ENCODE assay signal across 16 mouse cellular contexts in the genomic region with DNA sequence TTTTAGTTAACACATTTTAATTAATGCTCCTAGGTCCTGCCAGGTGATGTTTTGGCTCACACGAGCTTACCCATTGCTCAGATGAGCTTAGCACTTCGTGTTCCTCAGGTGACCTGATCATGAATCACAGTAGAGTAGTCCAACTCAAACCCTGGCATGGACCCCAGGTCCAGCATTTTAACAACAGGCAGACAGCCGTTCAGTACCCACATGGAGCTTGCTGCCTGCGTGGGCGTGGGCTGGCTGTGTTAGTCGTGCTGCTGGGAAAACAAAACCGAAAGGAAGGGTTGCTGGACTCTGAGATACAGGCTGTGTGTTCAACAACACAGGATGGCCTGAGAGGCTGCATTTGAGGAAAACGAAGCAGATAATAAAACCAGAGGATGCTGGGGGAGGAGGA. TPM values are rescaled to one million over a fixed set of nuclear protein-coding genes. Genes with fewer than 3 reads are reported as not detected.
DNase-seq lines count a peak whose midpoint lies in the region; ATAC-seq lines count a peak whose summit lies in the region.
"Had no signal": no experiment of that assay in that cellular context is flagged by ENCODE, and none has a peak within 500 bp of the region (broad histone marks: within the 10 kb centered on the region; RNA-seq: fewer than 3 reads in every experiment).

No protein-coding gene starts in this region.

- H3K4me3 ChIP-seq in heart, embryonic 11.5 days (ENCODE audit: low read depth, low read length): no peak overlapping the region
- H3K4me3 ChIP-seq: heart, adult 2 months; hindbrain, embryonic 13.5 days; midbrain, embryonic 12.5 days; neural tube, embryonic 13.5 days had no signal

- ATAC-seq in frontal cortex, adult (ENCODE audit: low TSS enrichment): peak; percentile 85
- no peak for ATAC-seq in heart, embryonic 11.5 days (replicated peaks; ENCODE audit: insufficient number of reproducible peaks, low FRiP score, low TSS enrichment)
- ATAC-seq: forebrain, embryonic 16.5 days had no signal

- H3K9ac ChIP-seq in heart, embryonic 11.5 days (ENCODE audit: low read depth, low read length): no peak overlapping the region
- H3K9ac ChIP-seq: hindbrain, embryonic 13.5 days; lung, embryonic 14.5 days; midbrain, embryonic 12.5 days; neural tube, embryonic 13.5 days had no signal

- H3K36me3 ChIP-seq in heart, embryonic 11.5 days (ENCODE audit: control insufficient read depth, insufficient read depth, low read length): no peaks in the 10 kb centered on the region

- H3K27me3 ChIP-seq in heart, embryonic 11.5 days (ENCODE audit: control insufficient read depth, insufficient read depth, low read length): no peaks in the 10 kb centered on the region
- H3K27me3 ChIP-seq: hindbrain, embryonic 13.5 days; midbrain, embryonic 12.5 days; neural tube, embryonic 13.5 days had no signal

- no peak for DNase-seq in frontal cortex, postnatal 25 days (ENCODE audit: low spot score in 2 of 2)
- peak; percentile 43 for DNase-seq in ovary, adult 18-20 months (ENCODE audit: low spot score)
- no peak for DNase-seq in ovary, postnatal 14 days (ENCODE audit: low spot score)
- peak; percentile 43 to 57 for DNase-seq in cerebellum, postnatal 14 days
- DNase-seq in right cerebral cortex, postnatal 36 days (ENCODE audit: low spot score in 2 of 2): peak; percentile 18
- no peak for DNase-seq in lung, postnatal 10 days
- DNase-seq: kidney, adult 8-10 months; lung, embryonic 14.5 days had no signal

- H3K27ac ChIP-seq in heart, embryonic 11.5 days (ENCODE audit: low read depth, low read length): no peak overlapping the region
- H3K27ac ChIP-seq: heart, adult 2 months; hindbrain, embryonic 13.5 days; midbrain, embryonic 12.5 days; neural tube, embryonic 13.5 days had no signal

- peaks cover 19% of the 10 kb centered on the region for H3K4me1 ChIP-seq in heart, embryonic 11.5 days (ENCODE audit: control insufficient read depth, insufficient read depth, low read length)

- H3K9me3 ChIP-seq in heart, embryonic 11.5 days (replicated peaks; ENCODE audit: control insufficient read depth, low read length): no peaks in the 10 kb centered on the region
- H3K9me3 ChIP-seq: hindbrain, embryonic 13.5 days; midbrain, embryonic 12.5 days; neural tube, embryonic 13.5 days had no signal

- no peak overlapping the region for H3K4me2 ChIP-seq in heart, embryonic 11.5 days
- H3K4me2 ChIP-seq: hindbrain, embryonic 13.5 days; lung, embryonic 14.5 days; midbrain, embryonic 12.5 days; neural tube, embryonic 13.5 days had no signal

- WGBS in heart, embryonic 11.5 days (ENCODE audit: insufficient replicate concordance): 72% methylated on average over 8 of the region's 8 CpGs

RNA-seq across cellular contexts. Expression of gene Slc10a6, which starts 36.5 kb away (rescaled TPM):
- polyA plus RNA-seq in heart, embryonic 11.5 days (2014; fragmentation: Nextera tagmentation; extraction: Ambion mirVana): 0.19 TPM in 1 of 2 replicates, not detected in the other
- polyA plus RNA-seq: embryonic facial prominence, embryonic 11.5 days; forebrain, embryonic 16.5 days; midbrain, embryonic 12.5 days had no signal

Comparison
In these comparisons a context has a peak if more than half of its experiments do, and no peak if none do; other contexts are left out.
1. DNase-seq: peak in ovary, adult 18-20 months (single experiment), cerebellum, postnatal 14 days (2 of 2) and right cerebral cortex, postnatal 36 days (2 of 2); none in frontal cortex, postnatal 25 days (0 of 2), ovary, postnatal 14 days (single experiment) and lung, postnatal 10 days (single experiment).